Mouse (Mus musculus) forelimb bud, embryonic 11.5 days (tissue): ENCODE measurements around the gene Utp3.
"Not testable (repeated sequence)": the region's sequence is repeated elsewhere in the genome, so short reads cannot be mapped to it uniquely, and the experiment has no call there.

Experiments used
- DNase-seq: peaks from one replicate; pipeline ENCODE4 v3.0.0-alpha.2; 2012; ENCODE audit warnings: low read depth, low spot score

The Utp3 gene

DNA sequence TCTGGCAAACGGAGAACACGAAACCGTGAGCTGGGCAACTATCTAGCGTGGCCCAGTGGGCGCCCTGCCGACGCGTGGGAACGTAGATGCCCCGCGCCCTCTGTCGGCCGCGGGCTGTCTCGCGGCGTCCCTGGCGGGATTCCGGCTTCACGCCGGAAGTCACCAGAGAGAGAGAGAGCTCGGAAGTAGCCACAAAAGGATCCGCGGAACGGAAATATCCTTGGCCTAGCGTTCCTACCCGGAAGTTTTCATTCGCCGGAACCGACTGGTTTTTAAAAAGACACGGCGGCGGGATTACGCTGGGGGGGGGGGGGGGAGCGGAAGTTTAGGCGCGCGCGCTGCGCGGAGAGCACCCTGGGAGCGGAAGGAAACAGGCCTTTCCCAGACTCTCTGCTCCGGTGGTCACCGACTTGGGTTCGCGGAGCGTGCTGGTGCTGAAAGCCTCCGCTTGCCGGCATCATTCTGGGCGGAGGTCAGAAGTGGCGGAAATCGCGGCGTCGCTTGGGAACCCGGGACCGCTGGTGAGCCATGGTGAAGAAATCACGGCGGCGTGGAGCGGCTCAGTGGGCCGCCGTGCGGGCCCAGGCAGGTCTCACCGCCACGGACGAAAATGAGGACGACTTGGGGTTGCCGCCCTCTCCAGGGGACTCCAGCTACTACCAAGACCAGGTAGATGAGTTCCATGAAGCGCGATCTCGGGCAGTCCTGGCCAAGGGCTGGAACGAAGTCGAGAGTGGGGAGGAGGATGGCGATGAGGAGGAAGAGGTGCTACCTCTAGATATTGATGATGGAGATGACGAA lies at the start of gene Utp3:
Gene Utp3, plus strand, starts transcription at position 377 of the 801 bp plus-strand sequence.
- peak; percentile 99 for DNase-seq

DNA sequence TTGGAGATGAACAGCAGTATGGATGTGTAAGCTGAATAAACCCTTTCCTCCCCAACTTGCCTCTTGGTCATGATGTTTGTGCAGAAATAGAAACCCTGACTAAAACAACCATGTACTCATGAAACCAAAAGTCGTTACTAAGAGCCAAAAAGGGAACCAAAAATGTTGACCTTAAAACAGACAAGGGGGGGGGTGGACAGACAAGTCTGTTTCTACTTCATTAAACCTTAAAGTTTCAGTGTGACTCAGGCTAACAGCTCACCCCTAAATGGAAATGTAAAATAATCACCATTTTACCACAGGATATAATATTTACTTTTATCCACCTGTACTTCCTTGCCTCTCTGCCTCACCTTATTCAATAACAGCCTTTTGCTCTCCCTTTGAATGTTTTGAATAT lies 45.7 kb upstream of the Utp3 start:
- DNase-seq = no peak

DNA sequence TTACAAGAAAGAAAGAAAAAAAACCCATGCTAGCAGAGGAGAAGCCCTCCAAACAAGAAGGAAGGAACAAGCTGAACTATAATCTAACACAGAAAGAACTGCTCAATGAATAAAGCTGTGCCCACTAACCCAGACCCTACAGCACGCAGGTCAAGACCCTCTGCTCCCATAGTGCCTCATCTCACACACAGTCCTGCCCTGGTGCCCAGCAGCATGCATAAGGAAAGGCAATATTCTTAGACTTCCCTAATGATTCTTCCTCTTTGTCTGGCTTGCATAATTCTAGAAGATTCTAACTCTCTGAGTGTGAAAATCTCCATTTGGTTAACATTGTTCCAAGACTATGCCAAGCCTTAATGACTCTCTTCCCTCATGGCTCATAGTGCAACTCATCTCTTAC lies 45.3 kb upstream of the Utp3 start:
- DNase-seq = no peak

DNA sequence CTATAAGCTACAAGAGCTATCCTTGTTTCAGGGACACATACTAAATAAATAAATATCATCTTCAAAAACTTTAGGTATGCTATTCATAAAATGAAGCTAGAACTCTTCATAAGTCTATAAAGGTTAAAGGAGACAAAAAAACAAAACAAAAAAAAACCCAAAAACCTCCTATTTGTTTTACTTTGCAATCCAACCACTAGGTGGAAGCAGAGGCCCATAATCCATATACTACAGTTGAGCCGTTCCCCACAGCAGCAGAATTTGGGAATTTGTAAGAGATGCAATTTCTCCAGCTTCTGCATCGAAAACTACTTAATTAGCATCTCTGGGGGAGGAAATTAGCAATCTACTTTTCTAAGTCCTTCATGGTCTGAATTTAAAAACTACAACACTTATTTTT lies 35.0 kb upstream of the Utp3 start:
- peak; percentile 51 for DNase-seq

DNA sequence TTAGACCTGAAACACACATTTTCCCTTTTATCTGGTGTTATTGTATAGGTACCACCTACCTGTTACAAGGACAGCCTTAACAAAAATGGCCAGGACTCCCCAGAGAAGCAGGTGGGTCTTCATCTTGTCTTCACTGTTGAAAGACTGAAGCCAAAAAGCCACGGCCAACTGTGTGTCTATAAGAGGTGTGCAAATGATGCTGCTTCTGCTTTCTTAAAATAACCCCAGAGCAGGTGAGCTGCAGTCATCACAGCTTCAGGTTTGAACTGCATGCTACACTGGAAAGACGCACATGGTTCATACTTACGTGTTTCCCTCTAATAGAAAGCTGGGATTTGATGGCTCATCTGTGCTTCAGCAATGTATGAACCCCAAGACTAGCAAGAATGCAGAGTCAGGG lies 26.6 kb upstream of the Utp3 start, which contains the start of gene Jchain:
Gene Jchain, minus strand, starts transcription at position 235 of the 400 bp plus-strand sequence.
- no peak for DNase-seq

DNA sequence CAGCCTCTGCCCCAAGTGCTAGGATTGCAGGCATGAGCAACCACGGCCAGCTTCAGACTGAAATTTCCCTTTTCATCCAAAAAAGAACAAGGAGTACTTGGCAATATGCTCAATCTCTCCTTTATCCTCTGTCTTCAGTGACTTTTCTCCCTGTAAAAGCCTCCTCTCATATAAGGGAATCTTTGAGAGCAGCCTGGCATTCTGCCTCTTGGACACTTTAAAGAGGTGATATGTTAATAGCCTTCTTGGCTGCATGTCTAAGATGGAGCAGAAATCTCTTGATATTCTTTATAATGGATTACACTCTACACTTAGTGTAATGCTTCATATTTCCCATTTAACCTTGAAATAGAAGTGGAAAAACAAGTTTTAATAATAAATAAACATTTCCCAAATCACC lies 23.4 kb upstream of the Utp3 start:
- DNase-seq = no peak

DNA sequence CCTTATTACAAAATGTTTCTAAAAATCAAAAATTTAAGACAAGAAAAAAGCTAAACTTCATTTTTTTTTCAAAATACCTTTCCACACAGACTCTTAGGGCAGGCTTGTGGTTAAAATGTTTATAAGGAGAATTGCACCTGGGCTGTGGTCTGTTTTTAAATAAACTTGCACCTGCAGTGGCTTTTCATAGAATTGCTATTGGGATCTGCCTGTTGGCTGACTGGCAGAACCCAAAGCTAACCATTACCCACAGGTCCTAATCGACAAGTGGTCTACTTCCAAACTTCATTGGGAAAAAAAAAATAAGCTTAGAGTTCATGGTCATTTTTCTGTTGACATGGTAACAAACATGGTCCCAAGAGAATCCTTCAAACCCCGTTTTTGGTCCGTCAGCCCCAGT lies 19.6 kb upstream of the Utp3 start:
- no peak for DNase-seq

DNA sequence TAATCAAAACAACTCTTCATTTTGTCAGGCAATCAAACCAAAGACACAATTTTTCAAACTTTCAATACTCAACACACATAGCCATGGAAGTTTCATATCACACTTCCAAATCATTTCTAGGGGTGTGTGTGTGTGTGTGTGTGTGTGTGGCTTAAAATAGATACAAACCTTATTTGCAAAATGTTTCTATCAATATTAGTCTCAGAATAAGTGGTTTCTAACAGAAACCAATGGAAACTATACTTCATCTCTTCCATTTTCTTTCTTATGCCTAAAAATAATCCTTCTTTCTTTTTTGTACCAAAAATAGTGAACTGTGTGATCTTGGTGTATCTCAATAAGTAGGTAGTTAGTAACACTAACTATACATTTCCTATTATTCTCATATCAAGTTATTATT lies 13.4 kb upstream of the Utp3 start:
- DNase-seq = no peak

DNA sequence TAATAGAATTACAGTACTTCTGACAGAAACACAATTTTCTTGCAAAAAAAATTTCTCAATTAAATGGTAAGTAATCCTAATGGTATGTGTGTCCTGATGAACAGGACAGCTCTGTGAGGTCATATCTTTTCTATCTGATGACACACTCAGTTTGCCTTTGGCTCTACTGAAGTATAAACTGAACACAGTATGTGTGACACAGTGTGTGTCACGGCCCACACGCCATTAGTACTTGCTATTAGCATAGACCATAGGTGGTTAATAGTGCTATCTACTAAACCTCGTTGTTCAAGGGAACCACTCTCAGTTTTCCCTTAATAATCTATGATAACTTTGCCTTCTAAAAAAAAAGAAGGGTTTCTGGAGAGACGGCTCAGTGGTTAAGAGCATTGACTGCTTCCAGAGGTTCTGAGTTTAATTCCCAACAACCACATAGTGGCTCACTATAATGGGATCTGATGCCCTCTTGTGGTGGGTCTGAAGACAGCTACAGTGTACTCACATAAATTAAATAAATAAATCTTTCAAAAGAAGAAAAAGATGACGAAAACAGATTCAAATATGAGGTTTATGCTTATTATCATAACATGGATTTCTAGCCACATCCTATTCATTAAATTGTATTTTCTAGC lies 11.5 kb upstream of the Utp3 start:
- DNase-seq = peak; percentile 56

DNA sequence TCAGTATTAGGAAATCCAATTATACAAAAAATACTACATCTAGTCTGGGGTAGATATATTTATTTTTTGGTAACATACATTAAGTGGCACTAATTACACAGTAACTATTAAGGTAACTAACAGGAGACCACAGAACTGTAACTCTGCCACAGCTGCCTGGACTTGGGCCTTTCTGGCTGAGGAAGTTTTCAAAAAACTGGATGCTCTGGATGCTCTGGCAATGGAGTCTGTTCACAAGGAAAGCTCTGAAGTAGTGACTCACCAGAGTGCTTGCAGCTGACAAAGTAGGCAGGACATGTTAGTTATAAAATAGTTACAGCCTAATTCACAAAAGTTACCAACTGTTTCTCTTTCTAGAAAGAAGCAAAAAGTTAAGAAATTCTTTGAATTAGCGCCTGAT lies 9.9 kb upstream of the Utp3 start:
- not testable (repeated sequence) for DNase-seq

DNA sequence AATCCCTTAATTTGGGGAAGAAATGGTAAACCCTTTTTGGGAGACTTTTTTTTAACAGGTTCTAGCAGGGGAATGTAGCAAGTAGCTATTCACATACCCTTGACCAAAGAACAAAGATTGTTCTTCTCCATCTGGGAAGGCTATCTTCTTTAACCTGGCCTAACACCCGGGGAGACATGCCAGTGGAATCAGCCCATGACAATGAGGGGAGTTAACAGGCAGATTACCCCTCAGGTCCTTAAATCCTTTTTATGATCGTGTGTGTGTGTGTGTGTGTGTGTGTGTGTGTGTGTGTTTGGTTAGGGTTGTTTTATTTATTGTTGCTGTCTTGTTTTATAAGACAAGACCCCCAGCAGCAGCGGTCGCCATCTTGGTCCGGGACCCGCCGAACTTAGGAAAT lies 8.7 kb upstream of the Utp3 start:
- no peak for DNase-seq

DNA sequence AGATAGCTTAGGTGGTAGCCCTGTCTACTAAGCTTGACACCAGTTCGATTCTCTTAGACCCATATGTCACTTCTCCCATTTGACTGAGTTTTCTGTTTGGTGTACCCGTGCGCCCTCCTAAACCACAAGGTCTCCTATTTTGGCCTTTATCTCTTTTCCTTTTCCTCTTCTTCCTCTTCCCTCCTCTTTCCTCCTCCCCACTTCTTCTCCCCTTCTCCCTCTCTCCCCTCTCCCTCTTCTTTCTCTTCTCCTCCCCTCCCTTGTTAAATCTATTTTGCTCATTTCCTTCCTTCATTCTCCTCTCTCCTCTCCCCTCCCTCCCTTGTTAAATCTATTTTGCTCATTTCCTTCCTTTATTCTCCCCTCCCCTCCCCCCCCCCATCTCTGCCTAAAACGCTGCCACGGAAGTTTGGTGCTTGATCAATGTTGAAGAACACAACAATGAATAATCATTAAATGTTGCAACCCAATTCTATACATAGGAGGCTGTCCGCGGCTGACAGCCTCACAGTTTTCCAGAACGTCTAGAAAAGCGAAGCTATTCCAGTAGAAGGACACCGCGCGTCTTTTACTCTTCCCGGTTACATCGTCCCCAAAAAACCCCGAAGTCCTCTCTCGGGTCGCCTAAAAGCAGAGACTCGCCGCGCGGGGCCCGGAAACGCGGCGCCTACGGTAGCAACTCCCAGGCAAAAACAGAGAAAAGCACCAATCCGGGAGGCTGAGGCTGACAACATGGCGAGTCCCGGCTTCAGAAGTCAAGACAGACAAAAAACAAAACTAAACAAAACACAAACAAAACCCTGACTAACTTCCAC lies 784 bp upstream of the Utp3 start:
- DNase-seq = no peak

DNA sequence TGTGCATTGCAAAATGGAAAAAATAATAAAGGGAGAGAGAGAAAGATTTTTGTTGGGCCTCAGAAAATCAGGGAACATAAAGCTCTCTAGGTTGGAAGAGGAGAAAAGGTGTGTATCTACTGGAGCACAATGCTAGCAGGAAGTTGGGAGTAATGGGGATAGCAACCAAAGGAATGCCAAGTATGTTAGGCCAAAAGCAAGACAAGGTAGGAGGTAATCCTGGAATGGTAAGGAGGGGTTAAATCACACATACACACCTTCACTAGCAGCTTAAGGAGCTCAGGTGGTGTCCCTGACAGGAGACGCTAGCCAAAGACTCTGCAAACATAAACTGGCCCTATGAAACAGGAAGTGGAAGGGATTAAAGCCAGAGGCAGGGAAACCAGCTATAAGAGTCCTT lies 4.7 kb downstream of the Utp3 start:
- no peak for DNase-seq

DNA sequence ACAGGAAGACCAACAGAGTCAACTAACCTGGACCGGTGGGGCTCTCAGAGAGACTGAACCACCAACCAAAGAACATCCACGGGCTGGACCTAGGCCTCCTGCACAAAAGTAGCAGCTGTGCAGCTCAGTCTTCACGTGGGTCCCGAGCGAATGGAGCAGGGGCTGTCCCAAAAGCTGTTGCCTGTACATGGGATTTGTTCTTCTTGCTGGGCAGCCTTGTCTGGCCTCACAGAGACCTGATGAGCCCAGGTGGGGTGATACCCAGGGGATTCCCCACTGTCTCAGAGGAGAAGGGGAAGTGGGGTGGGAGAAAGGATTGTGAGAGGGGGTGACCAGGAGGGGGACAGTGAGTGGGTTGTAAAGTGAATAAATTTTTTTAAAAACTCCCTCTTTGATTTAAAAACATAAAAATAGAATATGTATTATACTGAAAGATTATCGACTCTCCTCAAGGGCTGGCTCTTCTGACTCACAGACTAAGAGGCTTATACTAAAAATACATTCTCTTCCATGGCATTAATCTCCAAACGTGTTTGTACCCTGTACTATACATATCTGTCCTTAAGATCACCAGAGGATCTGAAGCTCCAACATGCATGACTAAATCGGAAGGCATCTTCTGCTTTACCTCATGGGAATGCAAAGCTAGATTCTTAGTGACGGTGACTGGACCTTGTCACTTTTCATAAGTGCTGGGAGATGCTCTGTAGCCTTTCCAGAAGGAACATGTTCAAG lies 7.0 kb downstream of the Utp3 start:
- no peak for DNase-seq

DNA sequence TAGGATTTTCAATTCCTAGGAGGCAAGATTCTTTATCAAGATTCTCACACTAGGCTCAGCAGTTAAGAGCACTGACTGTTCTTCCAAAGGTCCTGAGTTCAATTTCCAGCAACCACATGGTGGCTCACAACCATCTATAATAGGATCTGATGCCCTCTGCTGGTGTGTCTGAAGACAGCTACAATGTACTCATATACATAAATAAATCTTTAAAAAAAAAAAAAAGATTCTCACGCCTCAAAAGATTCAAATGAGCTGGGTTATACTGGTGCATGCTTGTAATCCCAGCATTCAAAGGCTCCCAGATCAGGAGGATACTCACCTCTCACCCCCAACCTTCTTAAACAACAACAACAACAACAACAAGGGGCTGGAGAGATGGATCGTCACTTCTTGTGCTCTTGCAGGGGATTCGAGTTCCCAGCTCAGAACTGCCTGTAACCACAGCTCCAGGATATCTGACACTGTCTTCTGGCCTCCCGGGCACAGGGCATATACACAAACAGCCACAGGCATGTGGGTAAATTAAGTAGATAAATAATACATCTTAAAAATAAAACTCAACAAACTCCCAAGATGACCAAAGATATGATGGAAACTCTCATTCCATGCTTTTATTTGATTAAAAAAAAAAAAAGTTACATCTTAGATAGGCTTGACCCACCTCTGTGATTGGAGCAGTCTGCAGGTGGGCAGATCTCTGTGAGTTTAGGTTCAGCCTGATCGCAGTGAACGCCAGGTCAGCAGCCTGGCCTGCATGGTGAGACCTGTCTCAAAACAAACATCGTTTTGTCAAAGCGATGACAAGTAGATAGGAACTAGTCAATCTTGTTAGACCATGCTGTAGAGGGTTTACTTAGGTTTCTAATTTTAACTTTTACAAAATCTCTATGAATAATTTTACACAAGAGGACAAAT lies 8.9 kb downstream of the Utp3 start:
- no peak for DNase-seq

DNA sequence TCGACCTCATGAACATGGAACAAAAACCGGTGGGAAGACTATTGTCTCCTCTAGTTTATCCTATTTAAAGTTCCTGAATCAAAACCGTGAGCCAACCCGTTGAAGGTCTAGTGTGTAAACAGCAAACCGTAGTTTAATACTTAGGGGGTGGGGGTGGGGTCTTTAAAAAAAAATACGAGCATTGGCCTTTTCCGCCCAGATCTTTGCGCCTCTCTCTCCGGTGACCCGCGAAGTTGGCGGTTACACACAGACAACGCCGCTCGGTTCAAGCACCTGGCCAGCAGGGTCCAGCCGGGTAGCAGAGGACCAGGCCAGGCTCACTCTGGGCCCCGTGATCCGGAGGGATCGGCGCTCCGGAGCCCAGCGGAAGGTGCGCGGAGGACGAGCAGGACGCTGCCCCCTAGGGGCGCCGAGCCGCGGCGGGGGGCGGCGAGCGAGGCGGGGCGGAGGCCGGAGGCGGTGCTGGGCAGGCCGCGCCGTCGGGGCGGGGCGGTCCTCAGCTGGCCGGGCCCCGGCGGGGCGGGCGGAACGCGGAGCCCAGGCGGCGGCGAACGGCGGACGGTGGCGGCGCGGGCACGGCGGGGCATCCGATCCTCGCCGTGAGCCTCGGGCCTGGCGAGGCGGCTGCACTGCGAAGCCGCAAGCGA lies 10.4 kb downstream of the Utp3 start, which contains the start of gene Rufy3:
Gene Rufy3, plus strand, starts transcription at position 540 of the 647 bp plus-strand sequence.
- DNase-seq = peak; percentile 57

DNA sequence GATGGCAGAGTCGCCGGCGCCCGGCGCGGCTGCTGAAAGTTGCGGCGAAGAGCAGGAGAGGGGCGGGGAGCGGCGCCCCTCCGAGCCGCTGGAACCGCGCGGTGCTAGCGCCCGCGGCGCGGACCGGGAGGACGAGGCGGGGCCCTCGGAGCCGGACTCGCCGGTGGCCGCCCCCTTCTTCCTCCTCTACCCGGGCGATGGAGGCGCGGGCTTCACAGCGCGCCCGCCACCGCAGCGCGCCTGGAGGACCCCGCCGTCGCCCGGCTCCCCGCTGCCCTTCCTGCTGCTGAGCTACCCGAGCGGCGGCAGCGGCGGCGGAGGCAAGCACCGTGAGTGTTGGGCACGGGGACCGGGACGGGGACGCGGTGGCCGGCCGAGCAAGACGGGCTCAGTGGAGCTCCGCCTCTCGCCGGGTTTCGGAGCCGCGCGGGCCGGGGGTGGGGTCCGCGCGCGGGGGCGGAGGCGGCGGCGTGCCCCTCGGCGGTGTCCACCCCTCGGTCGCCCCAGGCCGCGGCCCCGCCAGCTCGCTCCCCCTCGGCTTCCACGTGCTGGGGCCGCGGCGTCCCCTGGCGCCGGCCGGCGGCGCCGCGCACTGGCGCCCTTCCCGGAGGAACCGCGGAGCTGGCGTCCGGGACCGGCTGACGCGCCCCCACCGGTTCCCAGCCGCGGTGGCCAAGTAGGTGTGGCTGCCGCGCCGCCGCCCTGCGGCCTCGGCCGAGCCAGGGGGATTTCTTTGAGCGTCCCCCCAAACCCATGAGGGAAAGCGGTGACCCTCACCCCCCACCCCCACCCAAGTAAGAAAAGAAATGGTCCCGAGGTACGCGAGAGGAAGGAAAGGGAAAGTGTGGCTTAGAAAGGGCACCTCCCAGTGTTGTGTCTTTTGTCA lies 11.1 kb downstream of the Utp3 start:
- peak; percentile 36 for DNase-seq

DNA sequence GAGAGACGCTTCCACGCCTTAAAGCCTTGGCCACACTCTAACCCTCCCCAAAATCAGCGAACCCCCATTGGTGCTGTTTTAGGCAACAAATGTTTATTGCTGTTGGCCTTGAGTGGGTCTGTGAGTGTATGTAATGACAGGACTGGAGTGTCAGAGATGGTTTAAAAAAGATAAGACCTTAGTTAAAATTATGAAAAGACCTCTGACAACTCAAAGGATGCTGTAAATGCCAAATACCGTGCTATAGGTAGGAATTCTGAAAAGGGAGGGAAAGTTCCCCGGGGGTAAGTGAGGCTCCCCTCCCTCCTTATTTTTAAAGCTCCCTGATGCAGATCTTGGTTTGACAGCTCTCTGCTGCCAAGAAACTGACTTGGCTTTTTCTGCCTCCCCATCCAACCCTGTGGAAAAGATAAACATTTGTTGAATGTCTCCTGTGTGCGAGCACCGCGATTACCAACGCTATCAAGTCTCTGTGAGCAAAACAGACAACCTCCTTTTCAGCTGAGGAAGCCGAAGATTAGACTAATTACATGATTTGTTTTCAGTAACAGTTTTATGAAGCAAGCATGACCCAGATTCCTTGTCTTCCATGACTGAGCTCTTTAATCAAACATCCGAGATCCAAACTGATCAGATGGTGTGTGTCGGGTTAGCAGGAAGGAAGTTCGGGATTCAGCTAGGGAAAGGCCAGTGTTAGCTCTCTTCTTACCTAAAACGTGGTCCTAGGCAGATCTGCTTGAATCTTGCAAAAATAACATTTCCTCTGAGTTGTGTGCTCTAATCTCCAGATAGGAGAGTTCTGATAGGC lies 12.0 kb downstream of the Utp3 start:
- DNase-seq = no peak
